Mouse (Mus musculus) E14TG2a.4 (cell line): ENCODE measurements at regions not wholly inside any gene's neighbourhood (a gene's known extent, or its start where the extent isn't known, plus 50 kb on each side); places are given as distances from the start of the nearest gene placed in this dataset.

Source experiments
- CTCF ChIP-seq: conservative IDR thresholded peaks from 2 replicates; pipeline ENCODE4 v1.5.1; 2014; ENCODE audit warnings: low read length
- NANOG ChIP-seq: IDR thresholded peaks from 2 replicates; pipeline ENCODE4 v1.6.1; 2014; ENCODE audit warnings: borderline replicate concordance, low read length, mixed read lengths
- POU5F1 ChIP-seq: IDR thresholded peaks from 2 replicates; pipeline ENCODE4 v1.6.1; 2014; ENCODE audit warnings: low read length, borderline replicate concordance

DNA sequence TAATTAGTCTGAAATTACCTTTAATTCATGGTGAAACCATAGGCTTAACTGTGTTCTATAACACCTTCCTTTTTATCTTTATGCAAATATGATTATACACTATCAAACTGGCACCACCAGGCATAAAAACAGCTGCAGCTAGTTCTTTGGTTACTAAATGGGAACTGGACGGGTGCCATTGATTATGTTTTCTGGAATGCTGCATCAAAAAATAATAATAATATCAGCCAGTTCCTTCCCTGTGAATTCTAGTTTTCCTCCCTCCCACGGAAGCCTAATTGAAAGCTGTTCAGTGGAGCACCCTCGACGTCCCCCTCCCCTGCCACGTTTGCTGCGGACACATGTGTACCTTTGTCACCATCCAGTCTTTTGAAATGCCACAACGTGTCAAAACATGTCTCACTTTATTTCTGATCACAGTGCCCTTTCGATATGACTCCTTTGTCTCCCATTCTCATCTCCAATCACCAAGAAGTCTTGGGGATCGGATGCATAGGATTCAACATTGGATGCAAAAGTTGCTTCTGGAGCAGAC is 551.5 kb downstream of the Nfib start:
- TF ChIP-seq CTCF = no peak
- no peak for TF ChIP-seq POU5F1
- TF ChIP-seq NANOG = no peak
